Mouse (Mus musculus) heart, postnatal 14 days (tissue): Measurements from ENCODE around the gene Gas7. TPM values are rescaled to one million over a fixed set of nuclear protein-coding genes. Genes with fewer than 3 reads are reported as not detected.
A peak's percentile ranks its signal among the peaks of the same experiment; 100 is the strongest.

ENCODE experiments used
- DNase-seq, 2 experiments: peaks; one replicate each; pipeline ENCODE4 v3.0.0; 2021 to 2022
- intact Hi-C: fragments of 180-260 bp; cut with DNase I; formaldehyde crosslinking; loops from one replicate; pipeline ENCODE4 v1.15.1; 2025
- total RNA-seq, 2 experiments: library from RNA; stranded (reverse); gene quantifications; 2 replicates each; pipeline ENCODE4 v1.2.3; 2021

The Gas7 gene
- total RNA-seq, 2 experiments from 2014 or later = 11.8 to 12.4 TPM

- no peak for DNase-seq
- intact Hi-C loops = no loop called here
These were observed 108.9 kb downstream of the Gas7 start for GRCm38 (mm10) chr11:67564003-67564637.

GRCm38 (mm10) chr11:67565512-67565911 lies 110.3 kb downstream of the Gas7 start:
- intact Hi-C loops = no loop called here

DNA sequence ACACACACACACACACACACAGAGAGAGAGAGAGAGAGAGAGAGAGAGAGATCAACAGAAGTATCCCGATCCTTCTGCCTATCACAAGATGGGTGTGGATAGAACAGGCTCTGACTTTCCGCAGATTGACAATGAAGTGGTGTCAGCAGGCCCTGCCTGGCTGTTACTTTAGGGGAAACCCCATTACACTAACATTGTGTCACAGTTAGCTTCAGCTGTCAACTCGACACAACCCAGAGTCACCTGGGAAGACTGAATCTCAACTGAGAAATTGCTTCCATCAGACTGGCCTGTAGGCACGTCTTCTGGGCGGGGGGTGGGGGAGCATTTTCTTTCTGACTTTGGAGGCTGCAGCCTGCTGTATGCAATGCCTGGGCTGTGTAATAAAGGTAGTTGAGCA lies 111.5 kb downstream of the Gas7 start:
- no peak for DNase-seq
- intact Hi-C loops = no loop called here

More at GRCm38 (mm10) chr11:67565512-67565911, 110.3 kb downstream of the Gas7 start:
- DNase-seq = no peak

DNA sequence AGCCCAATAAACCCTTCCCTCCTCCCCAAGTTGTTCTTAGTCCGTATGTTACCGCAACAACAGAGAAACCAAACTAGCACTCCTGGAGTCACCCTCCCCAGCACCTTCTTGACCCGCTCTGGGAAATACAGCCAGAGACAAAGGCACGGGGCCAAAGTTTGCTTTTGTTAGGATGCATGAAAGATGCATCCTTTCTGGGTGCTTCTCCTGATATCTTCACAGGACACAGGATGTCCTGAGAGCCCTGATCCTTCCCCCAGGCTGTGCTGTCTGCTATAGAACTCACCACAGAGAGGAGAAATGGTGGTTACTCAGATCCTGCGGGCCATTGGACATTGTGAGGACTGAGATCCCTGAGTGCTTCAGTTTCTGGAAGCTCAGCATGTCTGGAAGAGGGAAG lies 111.9 kb downstream of the Gas7 start:
- intact Hi-C loops = no loop called here
- no peak for DNase-seq

GRCm38 (mm10) chr11:67567991-67568390 lies 112.8 kb downstream of the Gas7 start:
- DNase-seq = no peak
- intact Hi-C loops = no loop called here

- no peak for DNase-seq
- intact Hi-C loops = no loop called here
These were observed 113.6 kb downstream of the Gas7 start for GRCm38 (mm10) chr11:67568815-67569214.

DNA sequence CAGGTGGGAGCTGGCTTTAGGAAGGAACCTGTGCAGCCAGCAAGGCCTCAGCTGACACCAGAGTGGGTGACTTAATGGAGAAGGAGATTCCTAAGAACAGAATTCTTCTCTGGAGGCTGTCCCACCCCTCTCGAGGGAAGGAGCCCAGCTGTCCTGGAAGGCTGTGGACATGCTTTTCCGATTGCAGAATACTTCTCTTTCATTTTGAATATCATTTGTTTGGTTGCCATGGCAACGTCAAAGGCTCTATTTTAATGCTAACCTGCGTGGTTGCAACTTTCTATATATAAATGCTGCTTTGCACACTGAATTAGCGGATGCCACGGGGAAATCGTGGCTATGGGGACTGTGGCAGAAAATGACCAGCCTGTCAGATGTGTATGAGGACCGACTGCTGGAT lies 115.7 kb downstream of the Gas7 start:
- DNase-seq = peak; percentile 51 to 66
- intact Hi-C loops = no loop called here

GRCm38 (mm10) chr11:67574344-67574743 lies 119.1 kb downstream of the Gas7 start:
- no peak for DNase-seq
- intact Hi-C loops = no loop called here

DNA sequence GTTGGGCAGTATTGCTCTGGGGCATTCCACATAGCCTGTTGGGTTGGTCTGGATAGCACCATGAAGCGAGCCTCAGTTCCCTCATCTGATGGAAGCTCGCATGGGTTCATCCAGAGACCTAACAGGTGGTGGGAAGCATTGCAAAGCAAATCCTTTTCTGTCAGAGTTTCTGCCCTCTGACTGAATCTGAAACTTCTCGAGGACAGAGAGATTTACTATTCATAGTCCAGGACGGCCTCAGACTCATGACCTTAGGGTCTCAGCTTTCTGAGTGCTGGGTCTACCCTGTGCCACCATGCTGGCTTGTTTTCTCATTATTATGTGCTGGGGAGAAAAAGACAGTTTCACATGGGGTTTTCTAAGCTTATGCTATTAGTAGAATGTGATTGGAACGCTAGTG lies 122.2 kb downstream of the Gas7 start:
- intact Hi-C loops = no loop called here
- DNase-seq = no peak

- intact Hi-C loops = no loop called here
- DNase-seq = no peak
These were observed 122.8 kb downstream of the Gas7 start for GRCm38 (mm10) chr11:67577994-67578393.

DNA sequence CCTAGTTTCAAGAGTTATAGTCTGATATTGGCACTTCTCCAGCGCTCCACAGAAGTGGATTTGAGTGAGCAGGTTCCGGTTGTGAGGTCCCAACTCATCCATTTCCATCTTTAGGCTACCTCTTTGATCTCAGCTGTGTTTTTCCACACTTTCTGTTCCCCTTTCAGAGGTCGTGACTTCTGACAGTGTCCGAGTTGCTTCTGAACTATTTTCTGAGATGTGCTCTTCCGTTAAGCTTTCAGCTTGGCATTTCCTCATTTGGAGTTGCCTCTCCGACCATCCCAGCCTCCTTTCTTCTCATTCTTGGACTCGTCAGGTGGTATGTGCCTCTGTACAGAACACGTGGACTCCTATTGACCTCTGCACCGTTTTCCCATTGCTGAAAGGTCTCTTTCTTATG lies 123.9 kb downstream of the Gas7 start:
- DNase-seq = no peak
- intact Hi-C loops = no loop called here

DNA sequence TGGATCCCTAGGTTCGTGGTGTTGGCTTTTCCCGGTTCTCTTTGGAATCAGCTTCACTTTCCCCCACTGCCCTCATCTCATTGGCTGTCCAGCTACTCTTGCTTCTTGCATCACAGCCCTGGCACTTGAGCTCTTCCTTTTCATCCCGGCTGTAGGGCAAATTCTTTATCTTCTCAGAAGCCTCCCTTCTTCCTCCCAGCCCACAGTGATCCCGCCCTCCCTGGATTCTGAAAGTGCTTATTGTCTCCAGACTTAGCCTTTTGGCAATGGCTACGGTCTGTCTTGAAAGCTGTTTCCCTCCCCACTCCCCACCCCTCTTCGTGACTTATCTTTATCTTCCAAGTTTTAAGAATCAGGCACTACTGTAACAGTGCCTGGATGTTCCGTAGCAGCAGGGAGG lies 126.3 kb downstream of the Gas7 start:
- peak; percentile 34 to 47 for DNase-seq
- intact Hi-C loops = no loop called here

- no peak for DNase-seq
- intact Hi-C loops = no loop called here
These were observed 127.3 kb downstream of the Gas7 start for GRCm38 (mm10) chr11:67582570-67582969.

GRCm38 (mm10) chr11:67585016-67585415 lies 129.8 kb downstream of the Gas7 start:
- DNase-seq = no peak
- intact Hi-C loops = loop anchor here (5.0 kb wide), 1 partner anchor 38 kb away; no protein-coding TSS in a partner anchor

GRCm38 (mm10) chr11:67585629-67586028 lies 130.4 kb downstream of the Gas7 start:
- intact Hi-C loops = loop anchor here (5.0 kb wide), 1 partner anchor 38 kb away; no protein-coding TSS in a partner anchor
- no peak for DNase-seq

DNA sequence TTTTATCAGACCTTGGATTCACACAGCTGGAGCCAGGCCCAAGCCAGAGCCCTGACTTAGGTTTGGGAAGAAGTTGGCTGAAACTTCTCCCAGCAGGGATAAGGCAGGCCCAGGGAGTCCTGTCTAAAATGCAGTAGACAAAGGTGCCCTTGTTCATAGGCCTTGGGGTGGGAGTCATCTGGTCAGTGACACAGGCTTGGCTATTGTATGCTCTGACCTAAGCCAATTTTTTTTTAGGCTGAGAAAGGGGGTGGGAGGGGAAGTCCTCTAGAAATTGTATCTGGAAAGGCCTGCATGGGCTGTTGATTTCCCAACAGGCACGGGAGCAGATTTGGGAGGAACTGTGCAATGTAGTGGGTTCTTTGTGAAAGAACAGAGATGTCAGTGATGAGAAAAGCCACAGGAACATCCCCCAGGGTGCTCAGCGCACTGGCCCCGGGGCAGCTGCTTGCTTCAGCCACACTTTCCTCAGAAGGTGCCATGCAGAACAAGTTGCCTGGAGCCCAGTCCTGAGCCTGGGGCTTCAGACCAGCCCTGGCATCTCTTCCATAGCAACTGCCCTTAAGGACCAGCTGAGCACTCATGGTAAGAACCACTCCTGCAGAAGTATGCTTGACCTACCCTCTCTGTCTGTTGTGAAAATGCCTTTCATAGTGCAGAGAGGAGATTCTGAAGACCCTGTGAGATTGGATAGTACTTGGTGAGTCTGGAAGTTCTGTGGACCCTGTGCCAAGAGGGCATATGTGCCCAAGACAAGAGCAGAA lies 131.2 kb downstream of the Gas7 start:
- intact Hi-C loops = loop anchor here (5.0 kb wide), 1 partner anchor 39 kb away; no protein-coding TSS in a partner anchor
- peak; percentile 57 to 62 for DNase-seq

DNA sequence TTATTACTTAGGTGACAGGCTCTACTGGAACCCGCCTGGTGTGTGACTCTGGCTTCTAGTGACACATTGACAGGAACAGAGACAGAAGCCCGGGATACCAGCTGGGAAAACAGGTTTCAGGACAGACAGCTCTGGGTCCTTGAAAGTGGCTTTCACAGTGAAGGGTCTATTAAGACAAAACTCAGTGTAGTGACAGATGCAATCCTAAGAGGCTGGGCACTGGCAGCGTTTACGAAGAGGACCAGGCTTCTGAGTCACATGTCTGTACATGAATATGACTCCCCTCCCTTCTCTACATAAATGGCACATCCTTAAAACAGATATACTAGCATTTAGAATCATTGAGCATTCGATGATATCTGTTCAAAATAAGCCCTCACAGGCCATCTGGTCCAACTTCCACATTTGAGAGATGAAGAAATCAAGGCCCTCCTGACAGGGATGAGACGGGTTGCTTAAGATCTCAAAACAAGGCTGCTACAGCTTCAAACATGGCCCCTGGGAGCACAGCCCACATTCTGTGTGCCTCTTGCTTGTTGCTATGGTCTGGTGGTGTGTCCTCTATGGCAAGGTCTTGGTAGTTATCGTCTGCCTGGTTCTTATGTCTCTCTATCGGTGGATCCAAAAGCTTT lies 133.1 kb downstream of the Gas7 start:
- no peak for DNase-seq
- intact Hi-C loops = loop anchor here (5.0 kb wide), 1 partner anchor 41 kb away; no protein-coding TSS in a partner anchor

DNA sequence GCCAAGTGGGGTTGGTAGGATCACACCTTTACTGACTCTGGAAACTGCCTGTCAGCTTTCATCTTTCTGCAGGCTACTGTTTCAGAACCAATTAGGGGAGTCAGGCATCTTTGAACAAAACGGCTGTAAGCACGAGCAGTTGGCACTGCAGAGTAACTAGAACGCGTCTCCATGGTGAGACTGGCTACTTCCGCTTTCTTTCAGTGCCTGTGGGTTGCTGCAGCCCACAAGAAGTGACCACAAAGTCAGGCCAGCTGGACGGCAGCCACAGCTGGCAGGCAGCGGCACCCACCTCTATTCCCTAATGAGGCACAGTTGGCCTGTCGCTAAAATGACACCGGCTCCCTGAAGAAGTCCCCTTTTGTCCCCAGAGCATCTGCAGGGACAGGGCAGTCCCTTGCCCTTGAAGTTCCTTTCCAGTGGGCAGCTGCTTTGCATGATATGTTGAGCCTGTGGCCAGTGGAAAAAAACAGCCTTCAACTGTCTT lies 133.6 kb downstream of the Gas7 start:
- DNase-seq = peak; percentile 67 to 77
- intact Hi-C loops = loop anchor here (5.0 kb wide), 1 partner anchor 42 kb away; no protein-coding TSS in a partner anchor

GRCm38 (mm10) chr11:67596233-67596632 lies 141.0 kb downstream of the Gas7 start:
- DNase-seq = no peak
- intact Hi-C loops = no loop called here

DNA sequence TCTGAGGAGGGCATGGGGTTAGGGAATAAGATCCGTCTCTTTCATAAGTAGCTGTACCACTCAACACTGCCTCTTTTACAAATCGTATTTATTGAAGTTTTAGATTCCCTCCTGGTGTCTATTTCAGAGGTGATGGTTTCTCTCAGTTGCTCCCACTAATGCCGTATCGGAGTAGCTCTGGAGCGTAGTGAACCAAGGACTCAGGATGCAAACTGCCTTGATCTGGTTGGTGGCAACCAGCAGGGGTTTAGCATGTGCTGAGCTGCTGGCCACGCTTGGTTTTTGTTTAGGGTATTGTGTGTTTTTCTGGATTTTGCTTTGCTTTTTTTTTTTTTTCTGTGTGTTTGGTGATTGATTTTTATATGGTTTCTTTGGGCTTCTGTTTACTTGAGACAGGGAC lies 141.6 kb downstream of the Gas7 start:
- no peak for DNase-seq
- intact Hi-C loops = no loop called here

- intact Hi-C loops = no loop called here
These were observed 142.2 kb downstream of the Gas7 start for GRCm38 (mm10) chr11:67597388-67597787.

More at GRCm38 (mm10) chr11:67597388-67597787, 142.2 kb downstream of the Gas7 start:
- no peak for DNase-seq
